Mouse (Mus musculus): ENCODE measurements around the gene Ift20.

GRCm38 (mm10) chr11:78566775-78567174 lies 30.6 kb downstream of the Ift20 start:
- no peak for TF ChIP-seq CTCF (IDR thresholded peaks at IDR 0.05; ENCODE audit: borderline replicate concordance, insufficient read depth, low read length)
- no peak for TF ChIP-seq POLR2A (IDR thresholded peaks at IDR 0.05; ENCODE audit: low read depth, low read length)
